In genomic region chr4:57318525-57319212, GRCm38 (mm10) we compare ENCODE assay signal across 10 mouse cellular contexts. TPM values are rescaled to one million over a fixed set of nuclear protein-coding genes. Genes with fewer than 3 reads are reported as not detected.
DNase-seq lines count a peak whose midpoint lies in the region; ATAC-seq lines count a peak whose summit lies in the region.
"Had no signal": no experiment of that assay in that cellular context is flagged by ENCODE, and none has a peak within 500 bp of the region (broad histone marks: within the 10 kb centered on the region; RNA-seq: fewer than 3 reads in every experiment).

No protein-coding gene starts in this region.

- H3K4me3 ChIP-seq in heart, embryonic 13.5 days, result no peak overlapping the region
- H3K4me3 ChIP-seq in stomach, embryonic 14.5 days (ENCODE audit: low read depth, low read length), result no peak overlapping the region
- no peak overlapping the region for H3K4me3 ChIP-seq in forebrain, embryonic 13.5 days
- H3K4me3 ChIP-seq: erythroblast, embryonic 14.5 days had no signal

- H3K9me3 ChIP-seq in heart, embryonic 13.5 days, result no peaks in the 10 kb centered on the region
- no peaks in the 10 kb centered on the region for H3K9me3 ChIP-seq in stomach, embryonic 14.5 days (ENCODE audit: control insufficient read depth, low read depth, low read length)
- H3K9me3 ChIP-seq in forebrain, embryonic 13.5 days (replicated peaks), result no peaks in the 10 kb centered on the region

- intact Hi-C loops in heart, postnatal 25 days (cut with DNase I), result no loop called here

- WGBS in heart, embryonic 13.5 days, result 40% methylated on average over 10 of the region's 10 CpGs
- 14% methylated on average over 10 of the region's 10 CpGs for WGBS in stomach, embryonic 14.5 days
- 51% methylated on average over 10 of the region's 10 CpGs for WGBS in forebrain, embryonic 13.5 days

- H3K36me3 ChIP-seq in heart, embryonic 13.5 days, result no peaks in the 10 kb centered on the region
- H3K36me3 ChIP-seq in stomach, embryonic 14.5 days (ENCODE audit: control insufficient read depth, insufficient read depth, low read length), result no peaks in the 10 kb centered on the region
- no peaks in the 10 kb centered on the region for H3K36me3 ChIP-seq in forebrain, embryonic 13.5 days (ENCODE audit: poor library complexity, severe bottlenecking)
- H3K36me3 ChIP-seq: G1E had no signal

- H3K4me2 ChIP-seq in heart, embryonic 13.5 days, result no peak overlapping the region; the same call in 1 of the 2 replicates
- no peak overlapping the region for H3K4me2 ChIP-seq in stomach, embryonic 14.5 days (replicated peaks; ENCODE audit: low read depth, low read length)
- no peak overlapping the region for H3K4me2 ChIP-seq in forebrain, embryonic 13.5 days

- 0 out of 2 replicates have a peak overlapping the region, but pooled peaks have one; percentile 30 for H3K9ac ChIP-seq in heart, embryonic 13.5 days
- H3K9ac ChIP-seq in stomach, embryonic 14.5 days (replicated peaks; ENCODE audit: low read depth, low read length), result no peak overlapping the region
- no peak overlapping the region for H3K9ac ChIP-seq in forebrain, embryonic 13.5 days

- ATAC-seq in heart, embryonic 13.5 days (ENCODE audit: extremely low read depth, insufficient number of reproducible peaks, low FRiP score, low TSS enrichment), result no peak; the same call in 1 of the 2 replicates
- 0 out of 2 replicates have a peak, but pooled peaks have one; percentile 35 for ATAC-seq in stomach, embryonic 14.5 days (ENCODE audit: insufficient number of reproducible peaks, insufficient read depth, low FRiP score, low read depth)
- ATAC-seq in forebrain, embryonic 13.5 days, result no peak

- H3K27ac ChIP-seq in heart, embryonic 13.5 days (replicated peaks), result peak overlapping the region; percentile 50; the same call in 1 of the 2 replicates
- H3K27ac ChIP-seq in stomach, embryonic 14.5 days (ENCODE audit: low read length), result peak overlapping the region; percentile 40; the same call in 1 of the 2 replicates
- no peak overlapping the region for H3K27ac ChIP-seq in forebrain, embryonic 13.5 days

- H3K4me1 ChIP-seq in heart, embryonic 13.5 days, result peaks cover 20% of the 10 kb centered on the region
- peaks cover 12% of the 10 kb centered on the region for H3K4me1 ChIP-seq in stomach, embryonic 14.5 days (ENCODE audit: control insufficient read depth, insufficient read depth, low read length)
- peaks cover 9% of the 10 kb centered on the region; the same call in 1 of the 2 replicates for H3K4me1 ChIP-seq in forebrain, embryonic 13.5 days

- no peak for DNase-seq in heart, postnatal 25 days (ENCODE audit: low spot score)
- peak; percentile 65 for DNase-seq in MN1 (ENCODE audit: low spot score)
- DNase-seq in frontal cortex, postnatal 25 days (ENCODE audit: low spot score in 2 of 2), result peak; percentile 51 to 65
- DNase-seq in left cerebral cortex, adult 11 months (ENCODE audit: low spot score), result peak; percentile 54
- no peak for DNase-seq in retina, embryonic 14.5 days (ENCODE audit: low spot score)

- peaks cover 24% of the 10 kb centered on the region for H3K27me3 ChIP-seq in heart, embryonic 13.5 days (replicated peaks)
- H3K27me3 ChIP-seq in stomach, embryonic 14.5 days (ENCODE audit: control insufficient read depth, insufficient read depth, low read length), result no peaks in the 10 kb centered on the region
- H3K27me3 ChIP-seq in forebrain, embryonic 13.5 days, result no peaks in the 10 kb centered on the region

RNA-seq across cellular contexts. Expression of gene Ptpn3, which starts 17.0 kb away (rescaled TPM):
- polyA plus RNA-seq in heart, embryonic 13.5 days (2015; fragmentation: Nextera tagmentation; extraction: Ambion mirVana), result 1.7 and 1.8 TPM in 2 replicates
- total RNA-seq in heart, postnatal 25 days (2021), result 10 to 100 TPM; 31.6 to 36.7 TPM
- polyA plus RNA-seq in stomach, embryonic 14.5 days (2014; fragmentation: Nextera tagmentation; extraction: Ambion mirVana), result 8.1 and 9.6 TPM in 2 replicates
- 0.63 and 1.1 TPM in 2 replicates for polyA plus RNA-seq in forebrain, embryonic 13.5 days (2015; fragmentation: Nextera tagmentation; extraction: Ambion mirVana)
- polyA plus RNA-seq: erythroblast, embryonic 14.5 days; G1E had no signal

Comparison
In these comparisons a context has a peak if more than half of its experiments do, and no peak if none do; other contexts are left out.
1. DNase-seq: peak in MN1 (single experiment), frontal cortex, postnatal 25 days (2 of 2) and left cerebral cortex, adult 11 months (single experiment); none in heart, postnatal 25 days (single experiment) and retina, embryonic 14.5 days (single experiment).